Mouse (Mus musculus) liver, embryonic 11.5 days (tissue): Measurements from ENCODE around the gene C1qtnf7. TPM values are rescaled to one million over a fixed set of nuclear protein-coding genes. Genes with fewer than 3 reads are reported as not detected.

Experiments
- ATAC-seq: fragments of 200-750 bp; cut with Nextera tagmentation; replicated peaks from 2 replicates; pipeline ENCODE4 v1.8.0; 2017; ENCODE audit warnings: moderate number of reproducible peaks, mild to moderate bottlenecking, moderate TSS enrichment, moderate library complexity; ENCODE audit not compliant: low FRiP score
- DNase-seq: peaks from one replicate; pipeline ENCODE4 v3.0.0-alpha.2; 2017; ENCODE audit warnings: low spot score
- H3K27ac ChIP-seq: fragments of 300-500 bp; sonication (generic); 2 replicates; pipeline ENCODE4 v1.5.1; 2014; ENCODE audit warnings: mild to moderate bottlenecking, low read depth, low read length, control low read depth
- H3K27me3 ChIP-seq: fragments of 300-500 bp; sonication (generic); replicated peaks from 2 replicates; pipeline ENCODE4 v1.6.1; 2014; ENCODE audit warnings: low read length, mixed read lengths; ENCODE audit not compliant: control insufficient read depth, insufficient read depth
- H3K36me3 ChIP-seq: fragments of 300-500 bp; sonication (generic); 2 replicates; pipeline ENCODE4 v1.6.1; 2014; ENCODE audit warnings: mild to moderate bottlenecking, low read length, moderate library complexity, mixed read lengths; ENCODE audit not compliant: control insufficient read depth, insufficient read depth
- H3K4me1 ChIP-seq: fragments of 300-500 bp; sonication (generic); replicated peaks from 2 replicates; pipeline ENCODE4 v1.6.1; 2014; ENCODE audit warnings: low read length, mixed read lengths; ENCODE audit not compliant: control insufficient read depth, insufficient read depth
- H3K4me2 ChIP-seq: fragments of 300-500 bp; sonication (generic); 2 replicates; pipeline ENCODE4 v1.6.1; 2014; ENCODE audit warnings: mild to moderate bottlenecking, control low read depth, moderate library complexity
- H3K4me3 ChIP-seq: fragments of 300-500 bp; sonication (generic); 2 replicates; pipeline ENCODE4 v1.5.1; 2014; ENCODE audit warnings: low read depth, low read length, control low read depth
- H3K9ac ChIP-seq: fragments of 300-500 bp; sonication (generic); 2 replicates; pipeline ENCODE4 v1.6.1; 2014; ENCODE audit warnings: low read depth, low read length, control low read depth
- H3K9me3 ChIP-seq: fragments of 300-500 bp; sonication (generic); 2 replicates; pipeline ENCODE4 v1.6.1; 2016; ENCODE audit warnings: low read length, inconsistent platforms, mixed read lengths; ENCODE audit not compliant: control insufficient read depth
- WGBS: fragments of 180-500 bp; shearing (Covaris S2); extraction: QIAGEN DNeasy Blood & Tissue Kit; methylation state at CpG from one replicate; pipeline ENCODE4 v1.1.7; 2014; 5-methylcytosine and 5-hydroxymethylcytosine counted together
- polyA plus RNA-seq: library from polyadenylated mRNA; unstranded; fragments of >200 nt; fragmentation: Nextera tagmentation; extraction: Ambion mirVana; gene quantifications from 2 replicates; pipeline ENCODE4 v1.2.1, GENCODE M21; 2014

C1qtnf7 gene
- polyA plus RNA-seq = 2.3 and 2.6 TPM in 2 replicates

DNA sequence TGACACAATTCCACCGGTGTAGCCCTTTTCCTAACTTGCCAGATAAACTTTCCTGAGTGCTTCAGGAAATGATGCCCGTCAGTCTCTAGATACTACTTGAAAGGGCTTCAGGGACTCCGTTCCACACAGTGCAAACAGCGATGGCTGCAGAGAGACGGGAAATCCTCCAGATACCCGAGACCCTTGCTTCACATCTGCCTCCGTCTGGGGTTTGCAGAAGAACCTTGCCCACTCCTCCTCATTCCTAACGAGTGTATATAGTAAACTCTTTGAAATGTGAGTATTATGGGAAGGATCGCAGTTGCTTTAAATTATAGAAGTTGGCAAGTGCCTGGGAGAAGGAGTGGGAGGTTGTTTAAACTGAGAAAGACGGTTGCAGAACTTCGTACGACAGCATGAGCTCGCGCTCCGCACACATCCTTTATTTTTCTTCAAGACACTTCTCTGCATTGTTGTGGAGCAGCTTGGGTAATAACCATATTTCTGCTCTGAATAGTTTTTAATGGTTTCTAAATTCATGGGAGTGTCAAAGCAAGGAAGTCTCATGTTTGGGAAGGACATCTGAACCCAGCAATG, at the start of gene C1qtnf7:
TSS of gene C1qtnf7 (plus strand) at position 138 of the 576 bp plus-strand sequence.
- Histone ChIP-seq H3K36me3 (no peaks in the 10 kb centered on the region), H3K4me3 (no peak within 1 kb of the TSS), H3K27me3 (no peaks in the 10 kb centered on the region), H3K4me2 (peak within 1 kb of the TSS; percentile 11), H3K9ac (no peak within 1 kb of the TSS), H3K4me1 (no peaks in the 10 kb centered on the region), H3K27ac (no peak within 1 kb of the TSS), H3K9me3 (no peaks in the 10 kb centered on the region)
- WGBS = 50% methylated on average over 15 of the region's 15 CpGs
- ATAC-seq = no peak
- DNase-seq = no peak

DNA sequence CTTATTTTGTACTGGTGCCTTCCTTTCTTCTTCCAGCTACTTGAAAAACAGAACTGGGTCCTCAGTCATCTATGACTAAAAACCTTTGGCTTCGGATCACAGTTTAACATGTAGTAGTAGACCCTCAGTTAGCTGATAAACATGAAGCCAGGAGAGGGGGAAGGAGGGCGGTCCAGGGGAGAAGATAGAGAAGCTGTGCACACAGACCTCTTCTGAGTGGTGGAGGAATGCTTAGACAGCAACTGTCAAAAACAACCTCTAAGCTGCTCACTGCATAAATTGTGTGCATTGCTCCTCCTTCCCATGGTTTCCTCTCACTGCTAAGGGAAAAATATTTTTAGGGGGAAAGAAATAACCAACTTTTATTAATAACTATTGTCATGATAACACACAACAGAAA, 48.6 kb upstream of the C1qtnf7 start:
- Histone ChIP-seq H3K27ac (no peak overlapping the region), H3K9ac (no peak overlapping the region), H3K4me2 (no peak overlapping the region), H3K4me3 (no peak overlapping the region), H3K27me3 (no peaks in the 10 kb centered on the region), H3K36me3 (no peaks in the 10 kb centered on the region), H3K9me3 (no peaks in the 10 kb centered on the region), H3K4me1 (no peaks in the 10 kb centered on the region)
- 72% methylated on average over 2 of the region's 2 CpGs for WGBS
- DNase-seq (no peak), ATAC-seq (no peak)

GRCm38 (mm10) chr5:43467214-43467613, 48.1 kb upstream of the C1qtnf7 start:
- Histone ChIP-seq H3K36me3 (no peaks in the 10 kb centered on the region), H3K27me3 (no peaks in the 10 kb centered on the region), H3K4me3 (no peak overlapping the region), H3K9ac (no peak overlapping the region), H3K4me1 (no peaks in the 10 kb centered on the region), H3K27ac (no peak overlapping the region), H3K9me3 (no peaks in the 10 kb centered on the region), H3K4me2 (no peak overlapping the region)
- WGBS = 57% methylated on average over 3 of the region's 3 CpGs
- ATAC-seq (no peak), DNase-seq (no peak)

GRCm38 (mm10) chr5:43468937-43469336, 46.4 kb upstream of the C1qtnf7 start:
- DNase-seq = no peak
- H3K4me1 ChIP-seq = no peaks in the 10 kb centered on the region
- WGBS = 61% methylated on average over 10 of the region's 10 CpGs
- no peaks in the 10 kb centered on the region for H3K9me3 ChIP-seq
- no peak overlapping the region for H3K27ac ChIP-seq
- H3K27me3 ChIP-seq = no peaks in the 10 kb centered on the region
- no peak overlapping the region for H3K4me2 ChIP-seq
- H3K9ac ChIP-seq = no peak overlapping the region
- no peak overlapping the region for H3K4me3 ChIP-seq
- ATAC-seq = no peak
- H3K36me3 ChIP-seq = no peaks in the 10 kb centered on the region

DNA sequence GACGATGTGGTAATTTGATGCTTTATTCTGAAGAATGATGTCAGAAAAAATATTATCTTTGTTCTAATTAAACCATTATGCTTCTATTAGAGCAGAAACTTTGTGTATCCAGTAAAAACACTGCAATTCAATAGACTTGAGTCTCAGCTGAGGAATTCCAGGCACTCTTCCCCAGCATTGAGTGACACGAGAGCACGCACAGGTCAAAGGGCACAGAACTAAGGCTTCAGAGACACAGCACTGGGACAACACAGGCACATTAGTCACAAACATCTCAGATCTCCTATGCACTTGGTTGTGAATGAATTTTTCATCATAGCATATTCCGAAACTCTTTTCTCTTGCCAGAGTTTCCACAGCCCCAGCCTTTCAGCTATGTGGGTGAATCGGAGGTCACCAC, 37.4 kb upstream of the C1qtnf7 start:
- ATAC-seq = no peak
- Histone ChIP-seq H3K9me3 (no peaks in the 10 kb centered on the region), H3K36me3 (no peaks in the 10 kb centered on the region), H3K4me1 (no peaks in the 10 kb centered on the region), H3K4me2 (no peak overlapping the region), H3K9ac (no peak overlapping the region), H3K27ac (no peak overlapping the region), H3K27me3 (no peaks in the 10 kb centered on the region), H3K4me3 (no peak overlapping the region)
- DNase-seq = no peak
- 73% methylated on average over 5 of the region's 5 CpGs for WGBS

- Histone ChIP-seq H3K36me3 (no peaks in the 10 kb centered on the region), H3K27me3 (no peaks in the 10 kb centered on the region), H3K9me3 (no peaks in the 10 kb centered on the region), H3K4me3 (no peak overlapping the region), H3K9ac (no peak overlapping the region), H3K27ac (no peak overlapping the region), H3K4me1 (no peaks in the 10 kb centered on the region), H3K4me2 (no peak overlapping the region)
- ATAC-seq (no peak), DNase-seq (no peak)
- WGBS = 55% methylated on average over 3 of the region's 3 CpGs
Measured at GRCm38 (mm10) chr5:43480046-43480445, 35.3 kb upstream of the C1qtnf7 start.

DNA sequence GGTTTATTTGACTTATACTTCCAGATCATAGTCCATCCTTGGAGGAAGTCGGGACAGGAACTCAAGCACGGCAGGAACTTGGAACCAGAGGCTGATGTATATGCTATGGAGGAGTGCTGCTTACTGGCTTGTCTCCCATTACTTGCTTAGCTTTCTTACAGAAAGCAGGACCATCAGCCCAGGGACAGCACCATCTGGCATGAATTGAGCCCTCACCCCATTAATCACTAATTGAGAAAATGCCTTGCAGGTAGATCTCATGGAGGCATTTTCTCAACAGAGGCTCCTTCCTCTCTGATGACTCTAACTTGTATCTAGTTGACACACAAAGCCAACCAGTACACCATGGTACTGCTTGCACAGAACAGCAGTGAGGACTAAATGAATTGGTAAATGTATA, 34.6 kb upstream of the C1qtnf7 start:
- H3K9ac ChIP-seq = no peak overlapping the region
- 73% methylated on average over 2 of the region's 2 CpGs for WGBS
- H3K4me1 ChIP-seq = no peaks in the 10 kb centered on the region
- no peak overlapping the region for H3K4me2 ChIP-seq
- no peaks in the 10 kb centered on the region for H3K27me3 ChIP-seq
- H3K4me3 ChIP-seq = no peak overlapping the region
- no peaks in the 10 kb centered on the region for H3K9me3 ChIP-seq
- ATAC-seq = no peak
- H3K27ac ChIP-seq = no peak overlapping the region
- no peak for DNase-seq
- no peaks in the 10 kb centered on the region for H3K36me3 ChIP-seq

DNA sequence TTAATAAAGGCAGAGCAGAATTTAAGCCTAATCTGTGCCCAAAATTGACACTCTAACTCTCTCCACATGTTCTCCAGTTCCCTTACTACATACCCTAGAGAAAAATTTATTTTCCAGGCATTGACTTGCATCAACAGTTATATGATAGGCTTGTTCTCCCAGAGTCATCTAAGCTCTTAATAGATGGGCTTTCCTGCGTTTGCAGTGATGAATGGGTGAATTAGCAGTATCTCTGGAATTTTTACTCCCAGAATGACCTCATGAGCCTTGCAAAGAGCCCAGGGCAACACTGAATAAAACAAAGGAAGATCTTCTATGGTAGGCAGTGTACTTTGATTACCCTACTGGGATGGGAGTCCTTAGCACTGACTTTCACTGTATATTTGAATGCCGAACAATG, 33.5 kb upstream of the C1qtnf7 start:
- ATAC-seq = no peak
- DNase-seq = no peak

GRCm38 (mm10) chr5:43501887-43502286, 13.5 kb upstream of the C1qtnf7 start:
- no peak for ATAC-seq
- Histone ChIP-seq H3K9me3 (no peaks in the 10 kb centered on the region), H3K4me3 (no peak overlapping the region), H3K4me2 (no peak overlapping the region), H3K36me3 (no peaks in the 10 kb centered on the region), H3K9ac (no peak overlapping the region), H3K27ac (no peak overlapping the region), H3K4me1 (no peaks in the 10 kb centered on the region), H3K27me3 (no peaks in the 10 kb centered on the region)
- 87% methylated on average over 1 of the region's 1 CpGs for WGBS
- DNase-seq = no peak

More for the DNA sequence above, 33.5 kb upstream of the C1qtnf7 start:
- WGBS = 55% methylated on average over 2 of the region's 2 CpGs
- Histone ChIP-seq H3K4me3 (no peak overlapping the region), H3K36me3 (no peaks in the 10 kb centered on the region), H3K27me3 (no peaks in the 10 kb centered on the region), H3K4me1 (no peaks in the 10 kb centered on the region), H3K9ac (no peak overlapping the region), H3K27ac (no peak overlapping the region), H3K4me2 (no peak overlapping the region), H3K9me3 (no peaks in the 10 kb centered on the region)
